22 mouse cellular contexts compared by ENCODE assay signal in genomic region chr11:36332222-36332621, GRCm38 (mm10).
A peak's percentile ranks its signal among the peaks of the same experiment; 100 is the strongest.
DNase-seq lines count a peak whose midpoint lies in the region; ATAC-seq and TF ChIP-seq lines count a peak whose summit lies in the region.
"Had no signal": no experiment of that assay in that cellular context is flagged by ENCODE, and none has a peak within 500 bp of the region (broad histone marks: within the 10 kb centered on the region; RNA-seq: fewer than 3 reads in every experiment).

No protein-coding gene starts in this region.

- peaks cover 35% of the 10 kb centered on the region for H3K4me1 ChIP-seq in embryonic facial prominence, embryonic 10.5 days
- H3K4me1 ChIP-seq in hindbrain, embryonic 16.5 days (ENCODE audit: control insufficient read depth, insufficient read depth, low read depth, low read length): peaks cover 13% of the 10 kb centered on the region
- H3K4me1 ChIP-seq: intestine, embryonic 15.5 days; lung, embryonic 15.5 days had no signal

- H3K4me3 ChIP-seq in layer of hippocampus, adult 2 months: no peak overlapping the region
- no peak overlapping the region for H3K4me3 ChIP-seq in embryonic facial prominence, embryonic 10.5 days
- H3K4me3 ChIP-seq in hindbrain, embryonic 16.5 days (ENCODE audit: low read length): no peak overlapping the region
- H3K4me3 ChIP-seq: heart, embryonic 13.5 days; intestine, embryonic 15.5 days; lung, embryonic 15.5 days had no signal

- no peaks in the 10 kb centered on the region for H3K27me3 ChIP-seq in embryonic facial prominence, embryonic 10.5 days (replicated peaks; ENCODE audit: low read depth, poor library complexity, severe bottlenecking)
- no peaks in the 10 kb centered on the region for H3K27me3 ChIP-seq in hindbrain, embryonic 16.5 days (replicated peaks; ENCODE audit: control insufficient read depth, insufficient read depth, low read length)
- H3K27me3 ChIP-seq: heart, embryonic 13.5 days; intestine, embryonic 15.5 days; lung, embryonic 15.5 days had no signal

- H3K9me3 ChIP-seq in embryonic facial prominence, embryonic 10.5 days: no peaks in the 10 kb centered on the region
- no peaks in the 10 kb centered on the region for H3K9me3 ChIP-seq in hindbrain, embryonic 16.5 days (ENCODE audit: control insufficient read depth, low read length)
- H3K9me3 ChIP-seq: heart, embryonic 13.5 days; intestine, embryonic 15.5 days; lung, embryonic 15.5 days had no signal

- WGBS in embryonic facial prominence, embryonic 10.5 days: 71% methylated on average over 12 of the region's 12 CpGs
- WGBS in hindbrain, embryonic 16.5 days: 49% methylated on average over 12 of the region's 12 CpGs

- H3K27ac ChIP-seq in layer of hippocampus, adult 2 months: peak overlapping the region; percentile 88
- H3K27ac ChIP-seq in embryonic facial prominence, embryonic 10.5 days (replicated peaks): no peak overlapping the region
- H3K27ac ChIP-seq in hindbrain, embryonic 16.5 days (ENCODE audit: low read depth, low read length): no peak overlapping the region
- H3K27ac ChIP-seq: heart, embryonic 13.5 days; intestine, embryonic 15.5 days; liver, embryonic 14.5 days; lung, embryonic 15.5 days had no signal

- H3K36me3 ChIP-seq in embryonic facial prominence, embryonic 10.5 days (replicated peaks): no peaks in the 10 kb centered on the region
- H3K36me3 ChIP-seq in hindbrain, embryonic 16.5 days (ENCODE audit: control insufficient read depth, insufficient read depth, low read length): no peaks in the 10 kb centered on the region
- H3K36me3 ChIP-seq: heart, embryonic 13.5 days; intestine, embryonic 15.5 days; lung, embryonic 15.5 days had no signal

- ATAC-seq in hindbrain, embryonic 16.5 days: 0 out of 2 replicates have a peak, but pooled peaks have one; percentile 38
- ATAC-seq: intestine, embryonic 15.5 days had no signal

- intact Hi-C loops in left cerebral cortex, postnatal 10 days (cut with DNase I): no loop called here

- H3K4me2 ChIP-seq in hindbrain, embryonic 16.5 days (ENCODE audit: low read length): no peak overlapping the region
- H3K4me2 ChIP-seq: heart, embryonic 13.5 days; intestine, embryonic 15.5 days; lung, embryonic 15.5 days had no signal

- 0 out of 2 replicates have a peak overlapping the region, but pooled peaks have one; percentile 1 for H3K9ac ChIP-seq in hindbrain, embryonic 16.5 days (ENCODE audit: low read depth, low read length)
- H3K9ac ChIP-seq: heart, embryonic 13.5 days; intestine, embryonic 15.5 days; liver, embryonic 14.5 days; lung, embryonic 15.5 days had no signal

- DNase-seq in layer of hippocampus, adult 2 months (ENCODE audit: low spot score in 2 of 2): no peak
- DNase-seq in layer of hippocampus, adult 8-10 months (ENCODE audit: low spot score in 2 of 2): no peak
- DNase-seq in brain, embryonic 14.5 days (ENCODE audit: low read depth): peak; percentile 61
- DNase-seq in embryonic facial prominence, embryonic 10.5 days (ENCODE audit: low spot score): peak; percentile 24
- no peak for DNase-seq in thymus, postnatal 36 days
- DNase-seq in frontal cortex, postnatal 25 days (ENCODE audit: low spot score in 2 of 2): no peak
- DNase-seq in left cerebral cortex, postnatal 10 days (ENCODE audit: extremely low spot score in 1 of 2, low spot score in 2 of 2): no peak
- DNase-seq: adrenal gland, adult 8-10 months; cerebellum, adult 11 months; cerebellum, postnatal 10 days; gastrocnemius, postnatal 14 days; heart, adult 18-20 months; kidney, adult 9 months; kidney, postnatal 36 days; lung, postnatal 4 days; right cerebral cortex, postnatal 14 days; spleen, adult 18-20 months had no signal

- TF ChIP-seq POLR2A in brain, embryonic 14.5 days (IDR thresholded peaks at IDR 0.05; ENCODE audit: borderline replicate concordance, extremely low read depth, insufficient read depth, insufficient read length, poor library complexity, severe bottlenecking): no peak

- TF ChIP-seq CTCF in layer of hippocampus, adult 2 months (conservative IDR thresholded peaks at IDR 0.05): no peak
- TF ChIP-seq CTCF in brain, embryonic 14.5 days (IDR thresholded peaks at IDR 0.05; ENCODE audit: borderline replicate concordance, extremely low read depth, insufficient read depth, insufficient read length): no peak

Comparison
In these comparisons a context has a peak if more than half of its experiments do, and no peak if none do; other contexts are left out.
1. DNase-seq: peak in brain, embryonic 14.5 days (single experiment) and embryonic facial prominence, embryonic 10.5 days (single experiment); none in layer of hippocampus, adult 2 months (0 of 2), layer of hippocampus, adult 8-10 months (0 of 2), thymus, postnatal 36 days (0 of 2), frontal cortex, postnatal 25 days (0 of 2) and left cerebral cortex, postnatal 10 days (0 of 2).